Mouse (Mus musculus) heart, embryonic 11.5 days (tissue): ENCODE data around the gene Zzef1. TPM values are rescaled to one million over a fixed set of nuclear protein-coding genes. Genes with fewer than 3 reads are reported as not detected.

ENCODE experiments used
- ATAC-seq: fragments of 200-750 bp; cut with Nextera tagmentation; replicated peaks from 2 replicates; pipeline ENCODE4 v1.8.0; 2017; ENCODE audit warnings: moderate library complexity; ENCODE audit not compliant: insufficient number of reproducible peaks, low FRiP score, low TSS enrichment
- H3K27ac ChIP-seq: fragments of 300-500 bp; sonication (generic); 2 replicates; pipeline ENCODE4 v1.5.1; 2014; ENCODE audit warnings: mild to moderate bottlenecking, low read depth, low read length
- H3K27me3 ChIP-seq: fragments of 300-500 bp; sonication (generic); 2 replicates; pipeline ENCODE4 v1.6.1; 2014; ENCODE audit warnings: mild to moderate bottlenecking, low read length, mixed read lengths; ENCODE audit not compliant: control insufficient read depth, insufficient read depth
- H3K36me3 ChIP-seq: fragments of 300-500 bp; sonication (generic); 2 replicates; pipeline ENCODE4 v1.6.1; 2014; ENCODE audit warnings: mild to moderate bottlenecking, low read length, moderate library complexity, mixed read lengths; ENCODE audit not compliant: control insufficient read depth, insufficient read depth
- H3K4me1 ChIP-seq: fragments of 300-500 bp; sonication (generic); 2 replicates; pipeline ENCODE4 v1.6.1; 2014; ENCODE audit warnings: low read length; ENCODE audit not compliant: control insufficient read depth, insufficient read depth
- H3K4me2 ChIP-seq: fragments of 300-500 bp; sonication (generic); 2 replicates; pipeline ENCODE4 v1.6.1; 2014; ENCODE audit warnings: mild to moderate bottlenecking, moderate library complexity
- H3K4me3 ChIP-seq: fragments of 300-500 bp; sonication (generic); 2 replicates; pipeline ENCODE4 v1.5.1; 2014; ENCODE audit warnings: low read depth, low read length
- H3K9ac ChIP-seq: fragments of 300-500 bp; sonication (generic); 2 replicates; pipeline ENCODE4 v1.6.1; 2014; ENCODE audit warnings: mild to moderate bottlenecking, low read depth, low read length, moderate library complexity
- H3K9me3 ChIP-seq: fragments of 300-500 bp; sonication (generic); replicated peaks from 2 replicates; pipeline ENCODE4 v1.6.1; 2016; ENCODE audit warnings: low read length; ENCODE audit not compliant: control insufficient read depth
- WGBS: fragments of 180-500 bp; shearing (Covaris S2); extraction: QIAGEN DNeasy Blood & Tissue Kit; methylation state at CpG from one replicate; pipeline ENCODE4 v1.1.7; 2014; ENCODE audit not compliant: insufficient replicate concordance; 5-methylcytosine and 5-hydroxymethylcytosine counted together
- polyA plus RNA-seq: library from polyadenylated mRNA; unstranded; fragments of >200 nt; fragmentation: Nextera tagmentation; extraction: Ambion mirVana; gene quantifications from 2 replicates; pipeline ENCODE4 v1.2.1, GENCODE M21; 2014

Gene Zzef1
- 7.6 and 7.9 TPM in 2 replicates for polyA plus RNA-seq

- Histone ChIP-seq H3K4me1 (peaks cover 2% of the 10 kb centered on the region; the same call in 1 of the 2 replicates), H3K36me3 (no peaks in the 10 kb centered on the region), H3K4me2 (peak within 1 kb of the TSS; percentile 72), H3K4me3 (peak within 1 kb of the TSS; percentile 72), H3K9me3 (no peaks in the 10 kb centered on the region), H3K27me3 (no peaks in the 10 kb centered on the region), H3K27ac (peak within 1 kb of the TSS; percentile 86), H3K9ac (peak within 1 kb of the TSS; percentile 96)
- peak; percentile 92 for ATAC-seq
- WGBS, result under 1% methylated on average over 65 of the region's 69 CpGs
Observed at GRCm38 (mm10) chr11:72795455-72796295, at the start of gene Zzef1, which contains the start of gene Cyb5d2. Gene Zzef1 (plus strand): TSS chr11:72796226. Gene Cyb5d2 (minus strand): TSS chr11:72796142.

- H3K9me3 ChIP-seq, result no peaks in the 10 kb centered on the region
- no peak overlapping the region for H3K27ac ChIP-seq
- H3K4me2 ChIP-seq, result no peak overlapping the region
- no peaks in the 10 kb centered on the region for H3K4me1 ChIP-seq
- no peak overlapping the region for H3K9ac ChIP-seq
- H3K36me3 ChIP-seq, result peaks cover 16% of the 10 kb centered on the region
- 44% methylated on average over 2 of the region's 2 CpGs for WGBS
- no peak overlapping the region for H3K4me3 ChIP-seq
- no peak for ATAC-seq
- H3K27me3 ChIP-seq, result no peaks in the 10 kb centered on the region
Observed at GRCm38 (mm10) chr11:72751956-72752355, 44.1 kb upstream of the Zzef1 start.

- no peak overlapping the region for H3K27ac ChIP-seq
- ATAC-seq, result no peak
- no peak overlapping the region for H3K4me3 ChIP-seq
- WGBS, result 93% methylated on average over 5 of the region's 5 CpGs
- H3K9ac ChIP-seq, result no peak overlapping the region
- no peaks in the 10 kb centered on the region for H3K4me1 ChIP-seq
- peaks cover 24% of the 10 kb centered on the region for H3K36me3 ChIP-seq
- no peak overlapping the region for H3K4me2 ChIP-seq
- H3K9me3 ChIP-seq, result no peaks in the 10 kb centered on the region
- no peaks in the 10 kb centered on the region for H3K27me3 ChIP-seq
Observed at GRCm38 (mm10) chr11:72758316-72758715, 37.7 kb upstream of the Zzef1 start.

GRCm38 (mm10) chr11:72759581-72759980 is 36.4 kb upstream of the Zzef1 start:
- no peak overlapping the region for H3K4me3 ChIP-seq
- H3K9me3 ChIP-seq, result no peaks in the 10 kb centered on the region
- H3K4me1 ChIP-seq, result no peaks in the 10 kb centered on the region
- WGBS, result 90% methylated on average over 6 of the region's 6 CpGs
- H3K27ac ChIP-seq, result no peak overlapping the region
- H3K27me3 ChIP-seq, result no peaks in the 10 kb centered on the region
- H3K36me3 ChIP-seq, result peaks cover 32% of the 10 kb centered on the region
- no peak overlapping the region for H3K9ac ChIP-seq
- H3K4me2 ChIP-seq, result no peak overlapping the region
- ATAC-seq, result no peak

- Histone ChIP-seq H3K4me3 (no peak overlapping the region), H3K27ac (no peak overlapping the region), H3K4me2 (no peak overlapping the region), H3K36me3 (peaks cover 32% of the 10 kb centered on the region), H3K9me3 (no peaks in the 10 kb centered on the region), H3K9ac (no peak overlapping the region), H3K4me1 (no peaks in the 10 kb centered on the region), H3K27me3 (no peaks in the 10 kb centered on the region)
- 83% methylated on average over 1 of the region's 1 CpGs for WGBS
- ATAC-seq, result no peak
Observed at GRCm38 (mm10) chr11:72760781-72761180, 35.2 kb upstream of the Zzef1 start.

GRCm38 (mm10) chr11:72764270-72764669 is 31.8 kb upstream of the Zzef1 start:
- Histone ChIP-seq H3K36me3 (peaks cover 27% of the 10 kb centered on the region), H3K4me3 (no peak overlapping the region), H3K9me3 (no peaks in the 10 kb centered on the region), H3K27ac (no peak overlapping the region), H3K27me3 (no peaks in the 10 kb centered on the region), H3K4me2 (no peak overlapping the region), H3K9ac (no peak overlapping the region), H3K4me1 (no peaks in the 10 kb centered on the region)
- ATAC-seq, result no peak
- WGBS, result 88% methylated on average over 4 of the region's 4 CpGs

GRCm38 (mm10) chr11:72767716-72768115 is 28.3 kb upstream of the Zzef1 start:
- WGBS, result 88% methylated on average over 8 of the region's 8 CpGs
- Histone ChIP-seq H3K36me3 (peaks cover 13% of the 10 kb centered on the region), H3K9me3 (no peaks in the 10 kb centered on the region), H3K4me3 (no peak overlapping the region), H3K27ac (no peak overlapping the region), H3K9ac (no peak overlapping the region), H3K4me1 (no peaks in the 10 kb centered on the region), H3K27me3 (no peaks in the 10 kb centered on the region), H3K4me2 (no peak overlapping the region)
- ATAC-seq, result no peak

- no peaks in the 10 kb centered on the region for H3K27me3 ChIP-seq
- peaks cover 8% of the 10 kb centered on the region; the same call in 1 of the 2 replicates for H3K36me3 ChIP-seq
- no peaks in the 10 kb centered on the region for H3K9me3 ChIP-seq
- H3K9ac ChIP-seq, result no peak overlapping the region
- 83% methylated on average over 3 of the region's 3 CpGs for WGBS
- H3K4me1 ChIP-seq, result no peaks in the 10 kb centered on the region
- no peak for ATAC-seq
- no peak overlapping the region for H3K4me3 ChIP-seq
- no peak overlapping the region for H3K27ac ChIP-seq
- no peak overlapping the region for H3K4me2 ChIP-seq
Observed at GRCm38 (mm10) chr11:72769061-72769460, 27.0 kb upstream of the Zzef1 start.

- H3K27me3 ChIP-seq, result no peaks in the 10 kb centered on the region
- no peak overlapping the region for H3K9ac ChIP-seq
- H3K4me1 ChIP-seq, result no peaks in the 10 kb centered on the region
- no peak for ATAC-seq
- H3K27ac ChIP-seq, result no peak overlapping the region
- H3K9me3 ChIP-seq, result no peaks in the 10 kb centered on the region
- no peak overlapping the region for H3K4me2 ChIP-seq
- peaks cover 3% of the 10 kb centered on the region; the same call in 1 of the 2 replicates for H3K36me3 ChIP-seq
- WGBS, result 90% methylated on average over 3 of the region's 3 CpGs
- no peak overlapping the region for H3K4me3 ChIP-seq
Observed at GRCm38 (mm10) chr11:72770324-72770723, 25.7 kb upstream of the Zzef1 start.
